Mouse (Mus musculus) lung, embryonic 14.5 days (tissue): Measurements from ENCODE around the gene Avpi1. TPM values are rescaled to one million over a fixed set of nuclear protein-coding genes. Genes with fewer than 3 reads are reported as not detected.

Experiments used
- ATAC-seq: fragments of 200-750 bp; cut with Nextera tagmentation; 2 replicates; pipeline ENCODE4 v1.8.0; 2017; ENCODE audit warnings: mild to moderate bottlenecking, moderate TSS enrichment, moderate library complexity; ENCODE audit not compliant: insufficient read depth
- DNase-seq: peaks from one replicate; pipeline ENCODE4 v3.0.0-alpha.2; 2015
- H3K27ac ChIP-seq: fragments of 300-500 bp; sonication (generic); 2 replicates; pipeline ENCODE4 v1.5.1; 2014; ENCODE audit warnings: low read depth, mild to moderate bottlenecking, moderate library complexity
- H3K27me3 ChIP-seq: fragments of 300-500 bp; sonication (generic); 2 replicates; pipeline ENCODE4 v1.6.1; 2014; ENCODE audit warnings: low read length, control low read depth; ENCODE audit not compliant: insufficient read depth
- H3K36me3 ChIP-seq: fragments of 300-500 bp; sonication (generic); 2 replicates; pipeline ENCODE4 v1.6.1; 2014; ENCODE audit warnings: control low read depth; ENCODE audit not compliant: insufficient read depth
- H3K4me1 ChIP-seq: fragments of 300-500 bp; sonication (generic); 2 replicates; pipeline ENCODE4 v1.6.1; 2014; ENCODE audit warnings: antibody characterized with exemption, control low read depth; ENCODE audit not compliant: insufficient read depth
- H3K4me2 ChIP-seq: fragments of 300-500 bp; sonication (generic); 2 replicates; pipeline ENCODE4 v1.6.1; 2014; ENCODE audit warnings: mild to moderate bottlenecking
- H3K4me3 ChIP-seq: fragments of 300-500 bp; sonication (generic); 2 replicates; pipeline ENCODE4 v1.5.1; 2014; ENCODE audit warnings: low read depth, low read length
- H3K9ac ChIP-seq: fragments of 300-500 bp; sonication (generic); 2 replicates; pipeline ENCODE4 v1.6.1; 2014
- H3K9me3 ChIP-seq: fragments of 300-500 bp; sonication (generic); 2 replicates; pipeline ENCODE4 v1.6.1; 2016; ENCODE audit warnings: low read depth, low read length, control low read depth
- CTCF ChIP-seq: IDR thresholded peaks from 2 replicates; pipeline ENCODE4 v1.5.1; 2016; ENCODE audit warnings: antibody characterized with exemption, low read depth
- WGBS: fragments of 180-500 bp; shearing (Covaris S2); extraction: QIAGEN DNeasy Blood & Tissue Kit; methylation state at CpG from one replicate; pipeline ENCODE4 v1.1.7; 2014; 5-methylcytosine and 5-hydroxymethylcytosine counted together
- polyA plus RNA-seq: library from polyadenylated mRNA; unstranded; fragments of >200 nt; fragmentation: Nextera tagmentation; extraction: Ambion mirVana; gene quantifications from 2 replicates; pipeline ENCODE4 v1.2.1, GENCODE M21; 2014

The Avpi1 gene
- polyA plus RNA-seq, 1 experiment from 2014 or later, result 44.3 TPM

GRCm38 (mm10) chr19:42148569-42148860 lies 19.7 kb upstream of the Avpi1 start:
- H3K4me3 ChIP-seq, result peak overlapping the region; percentile 74
- peak overlapping the region; percentile 94; the same call in 1 of the 2 replicates for H3K27ac ChIP-seq
- no peak for TF ChIP-seq CTCF
- peaks cover 9% of the 10 kb centered on the region for H3K36me3 ChIP-seq
- DNase-seq (peak; percentile 81), ATAC-seq (peak; percentile 70)
- WGBS, result 9% methylated on average over 7 of the region's 7 CpGs
- no peaks in the 10 kb centered on the region for H3K27me3 ChIP-seq
- H3K9me3 ChIP-seq, result no peaks in the 10 kb centered on the region
- peaks cover 19% of the 10 kb centered on the region for H3K4me1 ChIP-seq
- peak overlapping the region; percentile 89 for H3K9ac ChIP-seq
- peak overlapping the region; percentile 90 for H3K4me2 ChIP-seq

GRCm38 (mm10) chr19:42147769-42148568 lies 19.1 kb upstream of the Avpi1 start:
- Histone ChIP-seq H3K27me3 (no peaks in the 10 kb centered on the region), H3K9ac (peak overlapping the region; percentile 89), H3K36me3 (peaks cover 9% of the 10 kb centered on the region), H3K4me1 (peaks cover 19% of the 10 kb centered on the region), H3K4me2 (peak overlapping the region; percentile 90), H3K27ac (peak overlapping the region; percentile 94), H3K4me3 (peak overlapping the region; percentile 74), H3K9me3 (no peaks in the 10 kb centered on the region)
- WGBS, result under 1% methylated on average over 63 of the region's 63 CpGs
- DNase-seq (peak; percentile 62), ATAC-seq (peak; percentile 23)
- no peak for TF ChIP-seq CTCF

- peak within 1 kb of the TSS; percentile 90 for H3K4me2 ChIP-seq
- peaks cover 19% of the 10 kb centered on the region for H3K4me1 ChIP-seq
- H3K27ac ChIP-seq, result peak within 1 kb of the TSS; percentile 94
- under 1% methylated on average over 56 of the region's 57 CpGs for WGBS
- H3K27me3 ChIP-seq, result no peaks in the 10 kb centered on the region
- H3K9me3 ChIP-seq, result no peaks in the 10 kb centered on the region
- peak; percentile 74 for ATAC-seq
- peaks cover 9% of the 10 kb centered on the region for H3K36me3 ChIP-seq
- peak; percentile 87 for DNase-seq
- H3K9ac ChIP-seq, result peak within 1 kb of the TSS; percentile 89
- TF ChIP-seq CTCF, result 0 out of 2 replicates have a peak, but pooled peaks have one; percentile 20
- H3K4me3 ChIP-seq, result peak within 1 kb of the TSS; percentile 74
Observed at GRCm38 (mm10) chr19:42147170-42147768, 18.4 kb upstream of the Avpi1 start, which contains the start of gene Marveld1. TSS of gene Marveld1 (plus strand) at chr19:42147400.

- WGBS, result 87% methylated on average over 9 of the region's 9 CpGs
- Histone ChIP-seq H3K4me1 (peaks cover 19% of the 10 kb centered on the region), H3K9ac (peak overlapping the region; percentile 89; the same call in 1 of the 2 replicates)
Observed at GRCm38 (mm10) chr19:42146276-42147010, 17.6 kb upstream of the Avpi1 start.

GRCm38 (mm10) chr19:42145731-42146130 lies 16.9 kb upstream of the Avpi1 start:
- H3K27me3 ChIP-seq, result no peaks in the 10 kb centered on the region
- H3K27ac ChIP-seq, result no peak overlapping the region
- no peak for TF ChIP-seq CTCF
- H3K4me3 ChIP-seq, result no peak overlapping the region
- H3K4me1 ChIP-seq, result peaks cover 19% of the 10 kb centered on the region
- DNase-seq (no peak), ATAC-seq (no peak)
- peaks cover 2% of the 10 kb centered on the region for H3K36me3 ChIP-seq
- no peak overlapping the region for H3K4me2 ChIP-seq
- H3K9ac ChIP-seq, result no peak overlapping the region
- H3K9me3 ChIP-seq, result no peaks in the 10 kb centered on the region
- 81% methylated on average over 2 of the region's 2 CpGs for WGBS

More at GRCm38 (mm10) chr19:42146276-42147010, 17.6 kb upstream of the Avpi1 start:
- DNase-seq, result no peak
- peak overlapping the region; percentile 90 for H3K4me2 ChIP-seq
- peak overlapping the region; percentile 94 for H3K27ac ChIP-seq
- TF ChIP-seq CTCF, result no peak
- peak overlapping the region; percentile 74; the same call in 1 of the 2 replicates for H3K4me3 ChIP-seq
- H3K36me3 ChIP-seq, result peaks cover 9% of the 10 kb centered on the region
- H3K9me3 ChIP-seq, result no peaks in the 10 kb centered on the region
- peak; percentile 0; the same call in 1 of the 2 replicates for ATAC-seq
- H3K27me3 ChIP-seq, result no peaks in the 10 kb centered on the region

- peak overlapping the region; percentile 76 for H3K27ac ChIP-seq
- H3K4me3 ChIP-seq, result no peak overlapping the region
- H3K4me1 ChIP-seq, result peaks cover 15% of the 10 kb centered on the region
- WGBS, result 47% methylated on average over 4 of the region's 4 CpGs
- H3K9ac ChIP-seq, result no peak overlapping the region
- H3K27me3 ChIP-seq, result no peaks in the 10 kb centered on the region
- no peak for TF ChIP-seq CTCF
- no peak overlapping the region for H3K4me2 ChIP-seq
- no peaks in the 10 kb centered on the region; the same call in 1 of the 2 replicates for H3K36me3 ChIP-seq
- no peaks in the 10 kb centered on the region for H3K9me3 ChIP-seq
- DNase-seq, result no peak
- ATAC-seq, result no peak
Observed at GRCm38 (mm10) chr19:42145210-42145609, 16.4 kb upstream of the Avpi1 start.
